Mouse (Mus musculus) midbrain, embryonic 15.5 days (tissue): ENCODE data around the gene Apopt1. TPM values are rescaled to one million over a fixed set of nuclear protein-coding genes. Genes with fewer than 3 reads are reported as not detected.

Experiments
- ATAC-seq: fragments of 200-750 bp; cut with Nextera tagmentation; replicated peaks from 2 replicates; pipeline ENCODE4 v1.8.0; 2017; ENCODE audit warnings: moderate TSS enrichment
- H3K27ac ChIP-seq: fragments of 300-500 bp; sonication (generic); 2 replicates; pipeline ENCODE4 v1.5.1; 2015; ENCODE audit warnings: mild to moderate bottlenecking, inconsistent platforms
- H3K27me3 ChIP-seq: fragments of 300-500 bp; sonication (generic); replicated peaks from 2 replicates; pipeline ENCODE4 v1.6.1; 2015; ENCODE audit warnings: inconsistent platforms
- H3K36me3 ChIP-seq: fragments of 300-500 bp; sonication (generic); replicated peaks from 2 replicates; pipeline ENCODE4 v1.6.1; 2015; ENCODE audit warnings: inconsistent platforms
- H3K4me1 ChIP-seq: fragments of 300-500 bp; sonication (generic); 2 replicates; pipeline ENCODE4 v1.6.1; 2015; ENCODE audit warnings: inconsistent platforms
- H3K4me2 ChIP-seq: fragments of 300-500 bp; sonication (generic); 2 replicates; pipeline ENCODE4 v1.6.1; 2015; ENCODE audit warnings: inconsistent platforms, mild to moderate bottlenecking, moderate library complexity
- H3K4me3 ChIP-seq: fragments of 300-500 bp; sonication (generic); 2 replicates; pipeline ENCODE4 v1.5.1; 2015; ENCODE audit warnings: mild to moderate bottlenecking, inconsistent platforms
- H3K9ac ChIP-seq: fragments of 300-500 bp; sonication (generic); 2 replicates; pipeline ENCODE4 v1.6.1; 2015; ENCODE audit warnings: mild to moderate bottlenecking, inconsistent platforms
- H3K9me3 ChIP-seq: fragments of 300-500 bp; sonication (generic); 2 replicates; pipeline ENCODE4 v1.6.1; 2016; ENCODE audit warnings: inconsistent platforms
- WGBS: fragments of 180-500 bp; shearing (Covaris S2); methylation state at CpG from one replicate; pipeline ENCODE4 v1.1.7; 2015; ENCODE audit warnings: mixed read lengths; 5-methylcytosine and 5-hydroxymethylcytosine counted together
- polyA plus RNA-seq: library from polyadenylated mRNA; unstranded; fragments of >200 nt; fragmentation: Nextera tagmentation; extraction: Ambion mirVana; gene quantifications from 2 replicates; pipeline ENCODE4 v1.2.1, GENCODE M21; 2015

Gene Apopt1
- polyA plus RNA-seq, 1 experiment from 2014 or later: 55.3 TPM

- peak overlapping the region; percentile 80; the same call in 1 of the 2 replicates for H3K27ac ChIP-seq
- H3K27me3 ChIP-seq: no peaks in the 10 kb centered on the region
- no peak overlapping the region for H3K4me2 ChIP-seq
- H3K4me3 ChIP-seq: no peak overlapping the region
- no peaks in the 10 kb centered on the region for H3K9me3 ChIP-seq
- H3K4me1 ChIP-seq: peaks cover 27% of the 10 kb centered on the region
- 87% methylated on average over 4 of the region's 4 CpGs for WGBS
- H3K36me3 ChIP-seq: no peaks in the 10 kb centered on the region
- ATAC-seq: no peak
- H3K9ac ChIP-seq: no peak overlapping the region
Measured at GRCm38 (mm10) chr12:111686390-111686789, 26.7 kb upstream of the Apopt1 start.

GRCm38 (mm10) chr12:111687350-111688068 lies 25.6 kb upstream of the Apopt1 start:
- ATAC-seq: peak; percentile 69
- Histone ChIP-seq H3K4me2 (peak overlapping the region; percentile 1; the same call in 1 of the 2 replicates), H3K9ac (0 out of 2 replicates have a peak overlapping the region, but pooled peaks have one; percentile 3), H3K4me3 (no peak overlapping the region), H3K9me3 (no peaks in the 10 kb centered on the region), H3K36me3 (no peaks in the 10 kb centered on the region), H3K27me3 (no peaks in the 10 kb centered on the region), H3K4me1 (peaks cover 29% of the 10 kb centered on the region), H3K27ac (peak overlapping the region; percentile 80)
- WGBS: 12% methylated on average over 14 of the region's 14 CpGs

GRCm38 (mm10) chr12:111688069-111688428 lies 25.0 kb upstream of the Apopt1 start:
- whole genome bisulfite sequencing: 25% methylated on average over 2 of the region's 2 CpGs
- no peaks in the 10 kb centered on the region for H3K36me3 ChIP-seq
- no peaks in the 10 kb centered on the region for H3K27me3 ChIP-seq
- no peak overlapping the region for H3K9ac ChIP-seq
- H3K9me3 ChIP-seq: no peaks in the 10 kb centered on the region
- no peak overlapping the region for H3K4me3 ChIP-seq
- ATAC-seq: no peak
- peaks cover 34% of the 10 kb centered on the region for H3K4me1 ChIP-seq
- peak overlapping the region; percentile 80 for H3K27ac ChIP-seq
- peak overlapping the region; percentile 1; the same call in 1 of the 2 replicates for H3K4me2 ChIP-seq

GRCm38 (mm10) chr12:111689426-111689825 lies 23.6 kb upstream of the Apopt1 start:
- WGBS: 84% methylated on average over 11 of the region's 11 CpGs
- no peak for ATAC-seq
- Histone ChIP-seq H3K9me3 (no peaks in the 10 kb centered on the region), H3K27me3 (no peaks in the 10 kb centered on the region), H3K36me3 (no peaks in the 10 kb centered on the region), H3K4me2 (no peak overlapping the region), H3K27ac (no peak overlapping the region), H3K4me3 (no peak overlapping the region), H3K4me1 (peaks cover 48% of the 10 kb centered on the region), H3K9ac (no peak overlapping the region)

GRCm38 (mm10) chr12:111691346-111691872 lies 21.7 kb upstream of the Apopt1 start:
- WGBS: 7% methylated on average over 5 of the region's 5 CpGs
- H3K27ac ChIP-seq: peak overlapping the region; percentile 80
- no peaks in the 10 kb centered on the region for H3K27me3 ChIP-seq
- no peaks in the 10 kb centered on the region for H3K36me3 ChIP-seq
- peaks cover 66% of the 10 kb centered on the region for H3K4me1 ChIP-seq
- no peak for ATAC-seq
- no peak overlapping the region for H3K9ac ChIP-seq
- H3K4me3 ChIP-seq: no peak overlapping the region
- no peak overlapping the region for H3K4me2 ChIP-seq
- H3K9me3 ChIP-seq: no peaks in the 10 kb centered on the region

GRCm38 (mm10) chr12:111692899-111693298 lies 20.2 kb upstream of the Apopt1 start:
- Histone ChIP-seq H3K36me3 (no peaks in the 10 kb centered on the region), H3K4me1 (peaks cover 52% of the 10 kb centered on the region), H3K9me3 (no peaks in the 10 kb centered on the region), H3K27ac (peak overlapping the region; percentile 80), H3K4me2 (no peak overlapping the region), H3K27me3 (no peaks in the 10 kb centered on the region), H3K9ac (no peak overlapping the region), H3K4me3 (no peak overlapping the region)
- WGBS: 67% methylated on average over 5 of the region's 5 CpGs
- no peak for ATAC-seq

GRCm38 (mm10) chr12:111693341-111694270 lies 19.5 kb upstream of the Apopt1 start:
- peak overlapping the region; percentile 29 for H3K4me2 ChIP-seq
- peak overlapping the region; percentile 80 for H3K27ac ChIP-seq
- 0 out of 2 replicates have a peak overlapping the region, but pooled peaks have one; percentile 2 for H3K9ac ChIP-seq
- 7% methylated on average over 18 of the region's 18 CpGs for WGBS
- H3K4me1 ChIP-seq: peaks cover 47% of the 10 kb centered on the region
- H3K9me3 ChIP-seq: no peaks in the 10 kb centered on the region
- no peaks in the 10 kb centered on the region for H3K36me3 ChIP-seq
- no peaks in the 10 kb centered on the region for H3K27me3 ChIP-seq
- no peak overlapping the region for H3K4me3 ChIP-seq
- peak; percentile 81 for ATAC-seq

GRCm38 (mm10) chr12:111694271-111694781 lies 18.7 kb upstream of the Apopt1 start:
- Histone ChIP-seq H3K27ac (peak overlapping the region; percentile 80), H3K9me3 (no peaks in the 10 kb centered on the region), H3K4me3 (no peak overlapping the region), H3K9ac (0 out of 2 replicates have a peak overlapping the region, but pooled peaks have one; percentile 2), H3K4me2 (peak overlapping the region; percentile 29), H3K27me3 (no peaks in the 10 kb centered on the region), H3K4me1 (peaks cover 47% of the 10 kb centered on the region), H3K36me3 (no peaks in the 10 kb centered on the region)
- WGBS: 2% methylated on average over 12 of the region's 12 CpGs
- peak; percentile 57 for ATAC-seq

- ATAC-seq: peak; percentile 56
- H3K9me3 ChIP-seq: no peaks in the 10 kb centered on the region
- no peaks in the 10 kb centered on the region for H3K27me3 ChIP-seq
- no peak overlapping the region for H3K4me3 ChIP-seq
- no peak overlapping the region; the same call in 1 of the 2 replicates for H3K4me2 ChIP-seq
- H3K36me3 ChIP-seq: no peaks in the 10 kb centered on the region
- 25% methylated on average over 11 of the region's 13 CpGs for WGBS
- peak overlapping the region; percentile 9; the same call in 1 of the 2 replicates for H3K9ac ChIP-seq
- H3K4me1 ChIP-seq: peaks cover 47% of the 10 kb centered on the region
- peak overlapping the region; percentile 80 for H3K27ac ChIP-seq
Measured at GRCm38 (mm10) chr12:111694880-111695804, 17.9 kb upstream of the Apopt1 start.

GRCm38 (mm10) chr12:111696239-111696638 lies 16.8 kb upstream of the Apopt1 start:
- Histone ChIP-seq H3K4me3 (no peak overlapping the region), H3K4me1 (peaks cover 39% of the 10 kb centered on the region), H3K27me3 (no peaks in the 10 kb centered on the region), H3K9me3 (no peaks in the 10 kb centered on the region), H3K27ac (peak overlapping the region; percentile 80; the same call in 1 of the 2 replicates), H3K36me3 (no peaks in the 10 kb centered on the region), H3K9ac (no peak overlapping the region), H3K4me2 (no peak overlapping the region)
- no peak for ATAC-seq
- WGBS: 14% methylated on average over 6 of the region's 6 CpGs

GRCm38 (mm10) chr12:111697708-111698107 lies 15.4 kb upstream of the Apopt1 start:
- Histone ChIP-seq H3K4me1 (peaks cover 35% of the 10 kb centered on the region), H3K27me3 (no peaks in the 10 kb centered on the region), H3K9me3 (no peaks in the 10 kb centered on the region), H3K4me2 (no peak overlapping the region), H3K9ac (no peak overlapping the region), H3K36me3 (no peaks in the 10 kb centered on the region), H3K27ac (no peak overlapping the region), H3K4me3 (no peak overlapping the region)
- ATAC-seq: no peak
- 80% methylated on average over 4 of the region's 4 CpGs for WGBS
